Mouse (Mus musculus) spleen, embryonic (tissue): ENCODE results near the gene Hspb7.

ENCODE experiments used
- CTCF ChIA-PET: fragments of 350-600 bp; sonication (Branson Sonifier 250); formaldehyde crosslinking; loops from one replicate; lab custom pipeline; 2022; lab: Charles Lee

Gene Hspb7

DNA sequence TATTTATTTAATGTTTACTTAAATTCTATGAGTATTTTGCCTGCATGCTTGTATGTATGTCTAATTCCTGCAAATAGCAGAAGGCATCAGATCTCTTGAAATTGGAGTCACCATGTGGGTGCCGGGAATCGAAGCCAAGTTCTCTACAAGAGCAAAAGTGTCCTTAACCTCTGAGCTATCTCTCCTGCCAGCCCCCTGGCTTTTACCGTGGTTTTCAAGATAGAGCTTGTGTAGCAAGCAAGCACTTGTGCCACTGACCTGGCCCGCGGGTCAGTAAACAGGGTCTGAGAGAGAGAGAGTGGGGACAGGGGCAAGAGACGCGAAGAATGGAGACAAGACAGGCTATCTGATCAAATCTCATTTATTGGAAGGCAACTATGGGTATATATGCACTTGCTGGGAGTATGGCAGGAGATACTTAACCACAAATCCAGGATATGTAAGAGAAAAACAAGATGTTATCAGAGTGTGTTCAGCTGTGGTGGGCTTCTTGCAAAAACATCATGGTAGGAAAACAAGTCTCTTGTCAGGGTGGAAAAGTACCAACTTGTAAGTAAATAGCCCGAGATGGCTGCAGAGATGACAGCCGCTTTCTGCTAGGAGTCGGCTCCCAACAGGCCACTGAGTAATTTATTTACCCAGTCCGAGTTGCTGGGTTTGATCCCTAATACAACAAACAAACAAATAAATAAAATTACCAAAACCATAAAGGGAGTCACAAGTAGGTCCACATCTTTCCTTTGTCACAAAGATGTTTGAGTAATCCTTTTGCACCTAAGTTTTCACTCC, 23.3 kb downstream of the Hspb7 start:
- CTCF ChIA-PET: interaction anchor here (0.6 kb wide), 1 partner anchor 12 kb away, joined by 10 read pairs; no protein-coding TSS in a partner anchor

- CTCF ChIA-PET: interaction anchor here (0.6 to 1.1 kb wide), 2 partner anchors 10 to 13 kb away, joined by 3 to 4 read pairs; no protein-coding TSS in a partner anchor
These were observed 24.1 kb downstream of the Hspb7 start, which contains the start of gene Zbtb17 for GRCm38 (mm10) chr4:141444451-141445327. Gene Zbtb17, plus strand, starts transcription at chr4:141444654.

- CTCF ChIA-PET: interaction anchor here (0.6 to 1.1 kb wide), 2 partner anchors 9 to 14 kb away, joined by 3 to 4 read pairs; no protein-coding TSS in a partner anchor
These were observed 24.7 kb downstream of the Hspb7 start for GRCm38 (mm10) chr4:141445328-141445720.

DNA sequence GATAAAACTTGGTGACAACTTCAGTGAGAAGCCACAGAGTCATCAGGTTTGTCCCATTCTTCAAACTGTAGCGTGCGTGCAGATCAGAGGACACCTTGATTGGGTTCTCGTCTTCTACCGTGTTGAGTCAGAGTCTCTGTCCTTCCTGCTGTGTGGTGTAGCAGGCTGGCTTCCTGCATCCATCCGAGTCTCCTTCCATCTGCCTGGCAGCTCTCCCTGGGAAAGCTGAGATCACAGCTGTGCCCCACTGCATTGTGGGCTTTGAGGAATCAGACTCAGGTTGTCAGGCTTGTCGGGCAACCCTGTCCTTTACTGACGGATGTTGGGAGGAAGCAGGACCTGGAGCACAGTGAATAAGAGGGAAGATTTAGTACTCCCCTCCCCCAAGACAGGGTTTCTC, 25.6 kb downstream of the Hspb7 start:
- CTCF ChIA-PET: no interaction called here

DNA sequence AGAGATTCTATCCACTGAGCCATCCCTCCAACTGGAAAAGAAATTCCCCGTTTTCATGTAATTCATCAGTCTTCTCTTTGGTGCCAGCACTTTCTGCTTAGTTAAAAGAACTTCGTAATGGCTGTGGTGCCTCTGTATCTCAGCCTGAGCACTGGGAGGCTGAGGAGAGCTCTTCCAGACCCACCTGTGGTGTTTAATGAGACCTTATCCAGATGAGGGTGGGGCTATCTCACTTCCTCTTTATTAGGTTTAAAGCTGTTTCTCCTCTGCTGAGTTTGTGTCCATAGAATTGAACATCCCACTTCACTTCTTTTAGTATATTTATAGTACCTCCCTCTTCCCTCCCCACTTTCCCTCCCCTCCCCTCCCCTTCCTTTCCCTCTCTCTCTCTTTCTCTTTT, 30.7 kb downstream of the Hspb7 start:
- CTCF ChIA-PET: interaction anchor here (0.6 to 0.7 kb wide), 2 partner anchors 125 to 137 kb away, joined by 3 read pairs; no protein-coding TSS in a partner anchor

DNA sequence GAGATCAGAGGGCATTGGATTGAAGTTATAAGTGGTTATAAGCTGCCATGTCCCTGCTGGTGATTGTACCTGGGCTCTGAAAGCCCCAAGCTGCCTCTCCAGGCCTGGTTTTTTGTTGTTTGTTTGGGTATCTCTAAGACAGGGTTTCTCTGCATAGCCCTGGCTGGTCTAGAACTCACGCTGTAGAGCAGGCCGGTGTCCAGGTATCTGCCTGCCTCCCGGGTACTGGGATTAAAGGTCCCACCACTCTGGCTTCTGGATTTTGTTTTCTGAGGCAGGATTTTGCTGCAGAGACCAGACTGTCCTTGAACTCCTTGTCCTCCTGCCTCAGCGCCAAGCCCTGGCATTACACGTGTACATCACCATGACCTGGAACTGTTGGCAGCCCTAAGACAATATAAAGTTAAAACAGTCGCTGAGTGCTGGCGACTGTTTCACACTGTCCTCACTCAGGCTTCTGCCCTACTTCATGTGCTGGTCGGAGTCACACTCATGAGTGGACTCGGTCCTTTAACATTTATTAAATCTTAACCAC, 31.4 kb downstream of the Hspb7 start:
- CTCF ChIA-PET: interaction anchor here (0.7 kb wide), 1 partner anchor 125 kb away, joined by 3 read pairs; no protein-coding TSS in a partner anchor

DNA sequence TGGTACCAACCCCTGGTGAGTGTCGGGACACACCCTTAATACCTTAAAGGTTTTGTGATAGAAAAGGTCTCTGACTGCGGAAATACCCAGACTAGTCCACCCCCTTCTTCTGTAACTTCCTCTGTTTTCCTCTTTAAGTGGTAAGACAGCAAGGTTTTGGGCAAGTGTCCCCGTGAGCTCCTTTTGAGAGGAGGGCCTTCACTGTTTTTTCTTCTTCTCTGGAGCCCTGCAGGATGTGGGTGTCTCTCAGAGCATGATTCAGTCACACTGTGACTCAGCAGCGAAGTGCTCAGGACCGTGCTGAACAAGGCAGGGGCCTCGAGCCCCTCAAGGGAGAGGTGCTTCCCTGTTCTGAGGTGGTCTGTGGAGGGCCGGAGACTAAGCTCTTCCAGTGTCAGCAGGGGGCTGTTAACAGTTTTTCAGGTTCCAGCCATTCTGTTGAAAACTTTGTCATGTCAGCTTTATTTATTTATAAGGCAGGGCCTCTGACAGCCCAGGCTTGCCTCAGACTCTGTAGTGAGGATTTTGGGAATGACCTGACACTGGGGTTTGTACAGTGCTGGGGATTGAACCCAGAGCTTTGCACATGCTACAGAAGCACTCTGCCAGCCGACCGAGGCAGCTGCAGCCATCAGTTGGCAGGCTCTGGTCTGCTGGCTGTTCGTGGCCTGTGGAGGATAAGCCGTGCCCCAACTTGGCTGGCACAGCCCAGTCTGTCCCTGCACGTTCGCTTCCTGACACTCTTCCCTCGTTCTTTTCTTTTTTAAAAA, 34.2 kb downstream of the Hspb7 start:
- CTCF ChIA-PET: interaction anchor here (1.2 kb wide), 1 partner anchor 9 kb away, joined by 4 read pairs; no protein-coding TSS in a partner anchor

- CTCF ChIA-PET: interaction anchor here (0.8 kb wide), 1 partner anchor 13 kb away, joined by 3 read pairs; no protein-coding TSS in a partner anchor
These were observed 34.9 kb downstream of the Hspb7 start for GRCm38 (mm10) chr4:141455526-141455925.

- CTCF ChIA-PET: interaction anchor here (0.8 kb wide), 1 partner anchor 12 kb away, joined by 3 read pairs; no protein-coding TSS in a partner anchor
These were observed 35.8 kb downstream of the Hspb7 start for GRCm38 (mm10) chr4:141456193-141456938.

GRCm38 (mm10) chr4:141458236-141458635, 37.7 kb downstream of the Hspb7 start:
- CTCF ChIA-PET: no interaction called here

- CTCF ChIA-PET: no interaction called here
These were observed 38.3 kb downstream of the Hspb7 start for GRCm38 (mm10) chr4:141458888-141459287.

- CTCF ChIA-PET: no interaction called here
These were observed 39.2 kb downstream of the Hspb7 start for GRCm38 (mm10) chr4:141459766-141460165.

DNA sequence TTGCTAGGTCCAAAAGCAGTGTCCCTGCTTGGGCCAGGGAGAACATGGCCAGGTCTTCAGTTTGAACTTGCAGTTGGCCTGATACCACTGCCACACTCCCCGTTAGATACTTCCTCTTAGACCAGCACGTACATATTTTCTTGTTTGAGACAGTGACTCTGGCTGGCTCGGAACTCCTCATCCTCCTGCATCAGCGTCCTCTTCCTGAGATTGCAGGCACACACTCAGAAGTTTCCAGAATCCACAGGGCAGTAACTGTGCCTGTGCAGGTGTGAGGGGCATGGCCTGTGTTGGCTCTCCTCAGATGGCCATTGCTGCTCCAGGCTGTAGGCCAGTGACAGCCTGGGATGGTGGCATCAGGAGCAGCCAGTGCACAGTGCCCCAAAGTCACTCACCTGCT, 39.9 kb downstream of the Hspb7 start:
- CTCF ChIA-PET: no interaction called here

GRCm38 (mm10) chr4:141461088-141461487, 40.5 kb downstream of the Hspb7 start:
- CTCF ChIA-PET: no interaction called here

DNA sequence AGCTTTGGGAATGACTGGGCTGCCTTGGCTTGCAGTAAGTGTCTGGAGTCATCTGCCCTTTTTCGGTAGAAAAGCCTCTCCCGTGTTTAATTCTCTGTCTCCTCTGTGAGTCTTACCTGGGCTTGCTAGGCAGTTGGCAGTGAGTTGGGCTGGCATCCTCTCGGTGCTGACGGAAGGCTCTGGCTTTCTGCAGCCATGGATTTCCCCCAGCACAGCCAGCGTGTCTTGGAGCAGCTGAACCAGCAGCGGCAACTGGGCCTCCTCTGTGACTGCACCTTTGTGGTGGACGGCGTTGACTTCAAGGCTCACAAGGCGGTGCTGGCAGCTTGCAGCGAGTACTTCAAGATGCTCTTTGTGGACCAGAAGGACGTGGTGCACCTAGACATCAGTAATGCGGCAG, 41.0 kb downstream of the Hspb7 start:
- CTCF ChIA-PET: no interaction called here

GRCm38 (mm10) chr4:141463472-141463871, 42.9 kb downstream of the Hspb7 start:
- CTCF ChIA-PET: no interaction called here

- CTCF ChIA-PET: no interaction called here
These were observed 44.1 kb downstream of the Hspb7 start for GRCm38 (mm10) chr4:141464722-141465121.

GRCm38 (mm10) chr4:141465512-141466288, 45.1 kb downstream of the Hspb7 start:
- CTCF ChIA-PET: no interaction called here

GRCm38 (mm10) chr4:141466289-141466795, 45.8 kb downstream of the Hspb7 start:
- CTCF ChIA-PET: no interaction called here
